Mouse (Mus musculus) embryonic facial prominence, embryonic 14.5 days (tissue): Measurements from ENCODE around the gene Epha6. TPM values are rescaled to one million over a fixed set of nuclear protein-coding genes. Genes with fewer than 3 reads are reported as not detected.

ENCODE experiments used
- ATAC-seq: fragments of 200-750 bp; cut with Nextera tagmentation; 2 replicates; pipeline ENCODE4 v1.8.0; 2017; ENCODE audit warnings: low read depth, moderate number of reproducible peaks, moderate TSS enrichment
- DNase-seq: peaks from one replicate; pipeline ENCODE4 v3.0.0-alpha.2; 2015; ENCODE audit warnings: low spot score
- H3K27ac ChIP-seq: fragments of 300-500 bp; sonication (generic); replicated peaks from 2 replicates; pipeline ENCODE4 v1.5.1; 2014; ENCODE audit warnings: low read depth, mild to moderate bottlenecking, low read length, moderate library complexity
- H3K27me3 ChIP-seq: fragments of 300-500 bp; sonication (generic); replicated peaks from 2 replicates; pipeline ENCODE4 v1.6.1; 2014; ENCODE audit warnings: low read length; ENCODE audit not compliant: control insufficient read depth, insufficient read depth
- H3K36me3 ChIP-seq: fragments of 300-500 bp; sonication (generic); 2 replicates; pipeline ENCODE4 v1.6.1; 2014; ENCODE audit warnings: low read length, mixed read lengths; ENCODE audit not compliant: control insufficient read depth, insufficient read depth
- H3K4me1 ChIP-seq: fragments of 300-500 bp; sonication (generic); 2 replicates; pipeline ENCODE4 v1.6.1; 2014; ENCODE audit warnings: antibody characterized with exemption, low read length; ENCODE audit not compliant: control insufficient read depth, insufficient read depth
- H3K4me2 ChIP-seq: fragments of 300-500 bp; sonication (generic); 2 replicates; pipeline ENCODE4 v1.6.1; 2014; ENCODE audit warnings: low read depth, mild to moderate bottlenecking, low read length, moderate library complexity, mixed read lengths
- H3K4me3 ChIP-seq: fragments of 300-500 bp; sonication (generic); 2 replicates; pipeline ENCODE4 v1.5.1; 2014; ENCODE audit warnings: low read depth, mild to moderate bottlenecking, low read length
- H3K9ac ChIP-seq: fragments of 300-500 bp; sonication (generic); 2 replicates; pipeline ENCODE4 v1.6.1; 2014; ENCODE audit warnings: low read depth, mild to moderate bottlenecking, low read length, moderate library complexity, mixed read lengths
- H3K9me3 ChIP-seq: fragments of 300-500 bp; sonication (generic); 2 replicates; pipeline ENCODE4 v1.6.1; 2016; ENCODE audit warnings: low read length; ENCODE audit not compliant: control insufficient read depth
- WGBS: fragments of 180-500 bp; shearing (Covaris S2); extraction: QIAGEN DNeasy Blood & Tissue Kit; methylation state at CpG from one replicate; pipeline ENCODE4 v1.1.7; 2014; 5-methylcytosine and 5-hydroxymethylcytosine counted together
- polyA plus RNA-seq: library from polyadenylated mRNA; unstranded; fragments of >200 nt; fragmentation: Nextera tagmentation; extraction: Ambion mirVana; gene quantifications from 2 replicates; pipeline ENCODE4 v1.2.1, GENCODE M21; 2014

Epha6 gene
- polyA plus RNA-seq, 1 experiment from 2014 or later: 0.79 TPM

DNA sequence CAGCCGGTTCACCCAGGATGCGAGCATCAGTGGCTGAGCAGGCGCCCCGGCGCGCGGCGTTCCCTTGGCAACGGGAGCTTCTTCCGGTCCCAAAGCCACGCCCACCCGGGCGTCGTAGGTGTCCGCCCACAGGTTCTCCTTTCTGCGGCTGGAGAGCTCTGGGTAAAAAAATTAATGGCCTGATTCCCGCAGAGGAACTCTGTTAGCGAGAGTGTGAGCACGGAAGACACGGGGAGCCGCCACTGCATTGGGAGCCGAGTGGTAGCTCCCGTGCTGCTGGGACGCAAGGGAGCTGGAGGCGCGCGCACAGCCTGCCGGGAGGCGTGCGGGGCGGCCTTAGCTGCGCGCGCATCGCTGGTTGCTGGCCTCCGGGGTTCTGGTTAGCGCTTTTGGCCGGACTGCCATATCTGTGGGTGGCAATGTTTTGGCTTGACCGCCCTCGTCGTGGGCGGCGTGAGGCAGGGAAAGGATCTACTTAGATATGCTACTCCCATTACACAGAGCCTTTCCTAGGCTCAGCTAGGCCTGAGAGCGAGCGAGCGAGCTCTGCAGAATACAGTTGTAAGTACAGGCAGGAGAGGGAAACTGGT lies 966.1 kb downstream of the Epha6 start, which contains the start of gene Arl6:
Gene Arl6 (minus strand): TSS at position 290 of the 590 bp plus-strand sequence.
- Histone ChIP-seq H3K4me1 (no peaks in the 10 kb centered on the region), H3K4me2 (peak within 1 kb of the TSS; percentile 70), H3K9me3 (no peaks in the 10 kb centered on the region), H3K36me3 (no peaks in the 10 kb centered on the region), H3K4me3 (peak within 1 kb of the TSS; percentile 71), H3K9ac (peak within 1 kb of the TSS; percentile 82), H3K27ac (peak within 1 kb of the TSS; percentile 99), H3K27me3 (no peaks in the 10 kb centered on the region)
- peak; percentile 97 for DNase-seq
- under 1% methylated on average over 41 of the region's 46 CpGs for WGBS
- ATAC-seq: peak; percentile 97

GRCm38 (mm10) chr16:59634598-59634997 lies 970.7 kb downstream of the Epha6 start:
- whole genome bisulfite sequencing: 90% methylated on average over 2 of the region's 2 CpGs
- Histone ChIP-seq H3K27ac (no peak overlapping the region), H3K4me1 (no peaks in the 10 kb centered on the region), H3K9me3 (no peaks in the 10 kb centered on the region), H3K27me3 (no peaks in the 10 kb centered on the region), H3K36me3 (peaks cover 13% of the 10 kb centered on the region; the same call in 1 of the 2 replicates), H3K9ac (no peak overlapping the region), H3K4me3 (no peak overlapping the region), H3K4me2 (no peak overlapping the region)
- ATAC-seq: no peak
- no peak for DNase-seq

DNA sequence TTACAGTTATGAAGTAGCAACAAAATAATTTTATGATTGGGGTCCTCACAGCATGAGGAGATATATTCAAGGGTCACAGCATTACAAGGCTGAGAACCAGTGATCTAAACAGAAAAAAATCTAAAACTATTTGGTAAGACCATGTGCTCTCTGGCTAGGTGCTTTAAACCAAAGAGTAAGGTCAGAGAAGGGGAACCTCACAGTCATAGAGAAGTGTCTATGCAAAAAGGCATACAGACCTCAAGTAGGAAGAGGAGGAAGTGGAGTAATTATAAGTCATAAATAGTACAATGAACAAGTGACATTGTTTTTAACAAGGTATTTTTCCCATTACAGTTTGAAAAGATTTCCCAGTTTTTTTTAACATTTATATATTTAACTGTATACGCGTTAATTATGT lies 983.8 kb downstream of the Epha6 start:
- H3K4me3 ChIP-seq: no peak overlapping the region
- no peak overlapping the region for H3K4me2 ChIP-seq
- WGBS: over 99% methylated on average over 2 of the region's 2 CpGs
- H3K27me3 ChIP-seq: no peaks in the 10 kb centered on the region
- H3K9ac ChIP-seq: no peak overlapping the region
- H3K36me3 ChIP-seq: no peaks in the 10 kb centered on the region
- H3K9me3 ChIP-seq: no peaks in the 10 kb centered on the region
- no peak overlapping the region for H3K27ac ChIP-seq
- ATAC-seq: no peak
- H3K4me1 ChIP-seq: no peaks in the 10 kb centered on the region
- DNase-seq: no peak

- H3K4me2 ChIP-seq: no peak overlapping the region
- H3K4me1 ChIP-seq: no peaks in the 10 kb centered on the region
- peak; percentile 66 for DNase-seq
- WGBS: 30% methylated on average over 3 of the region's 3 CpGs
- no peaks in the 10 kb centered on the region for H3K36me3 ChIP-seq
- no peak overlapping the region for H3K4me3 ChIP-seq
- H3K9me3 ChIP-seq: no peaks in the 10 kb centered on the region
- no peak overlapping the region for H3K9ac ChIP-seq
- H3K27ac ChIP-seq: no peak overlapping the region
- no peaks in the 10 kb centered on the region for H3K27me3 ChIP-seq
- peak; percentile 67; the same call in 1 of the 2 replicates for ATAC-seq
Observed at GRCm38 (mm10) chr16:59617167-59617566, 988.2 kb downstream of the Epha6 start.

DNA sequence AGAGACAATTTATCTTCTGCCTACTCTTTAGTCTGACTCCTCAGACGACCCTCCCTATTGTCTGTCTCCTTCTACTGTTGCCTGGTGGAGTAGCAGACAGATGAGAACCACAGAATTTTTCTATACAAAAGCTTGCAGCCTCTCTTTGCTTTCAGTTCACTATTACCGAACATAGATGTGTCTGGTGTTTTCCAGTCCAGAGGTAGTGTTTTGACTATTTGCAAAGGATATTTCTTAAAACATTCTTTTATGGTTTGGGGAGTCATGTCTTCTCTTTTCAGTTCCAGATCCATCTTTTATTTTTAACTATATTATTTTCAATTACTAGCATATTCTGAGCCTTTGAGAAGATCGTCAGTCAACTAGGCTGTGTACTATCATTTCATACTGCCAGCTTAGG lies 989.7 kb downstream of the Epha6 start:
- no peak for ATAC-seq
- no peaks in the 10 kb centered on the region for H3K27me3 ChIP-seq

GRCm38 (mm10) chr16:59610750-59611149 lies 994.6 kb downstream of the Epha6 start:
- WGBS: 83% methylated on average over 1 of the region's 1 CpGs
- no peaks in the 10 kb centered on the region for H3K27me3 ChIP-seq

More for the DNA sequence above, 989.7 kb downstream of the Epha6 start:
- Histone ChIP-seq H3K4me3 (no peak overlapping the region), H3K9me3 (no peaks in the 10 kb centered on the region), H3K4me1 (no peaks in the 10 kb centered on the region), H3K36me3 (no peaks in the 10 kb centered on the region), H3K4me2 (no peak overlapping the region), H3K27ac (no peak overlapping the region), H3K9ac (no peak overlapping the region)
- 78% methylated on average over 3 of the region's 3 CpGs for WGBS
- DNase-seq: no peak

GRCm38 (mm10) chr16:59604078-59604781 lies 1001.1 kb downstream of the Epha6 start:
- ATAC-seq: peak; percentile 51; the same call in 1 of the 2 replicates

More at GRCm38 (mm10) chr16:59610750-59611149, 994.6 kb downstream of the Epha6 start:
- no peaks in the 10 kb centered on the region for H3K9me3 ChIP-seq
- no peak overlapping the region for H3K4me2 ChIP-seq
- H3K27ac ChIP-seq: no peak overlapping the region
- no peak for DNase-seq
- H3K36me3 ChIP-seq: no peaks in the 10 kb centered on the region
- H3K4me3 ChIP-seq: no peak overlapping the region
- H3K4me1 ChIP-seq: no peaks in the 10 kb centered on the region
- H3K9ac ChIP-seq: no peak overlapping the region
- no peak for ATAC-seq

More at GRCm38 (mm10) chr16:59604078-59604781, 1001.1 kb downstream of the Epha6 start:
- WGBS: 49% methylated on average over 15 of the region's 15 CpGs
- no peaks in the 10 kb centered on the region for H3K27me3 ChIP-seq
- H3K27ac ChIP-seq: no peak overlapping the region
- H3K4me3 ChIP-seq: no peak overlapping the region
- H3K36me3 ChIP-seq: no peaks in the 10 kb centered on the region
- no peak overlapping the region for H3K9ac ChIP-seq
- peak overlapping the region; percentile 33; the same call in 1 of the 2 replicates for H3K4me2 ChIP-seq
- peak; percentile 59 for DNase-seq
- H3K4me1 ChIP-seq: peaks cover 6% of the 10 kb centered on the region; the same call in 1 of the 2 replicates
- H3K9me3 ChIP-seq: no peaks in the 10 kb centered on the region
